Mouse (Mus musculus) hindbrain, embryonic 12.5 days (tissue): Measurements from ENCODE around the gene Cct5. TPM values are rescaled to one million over a fixed set of nuclear protein-coding genes. Genes with fewer than 3 reads are reported as not detected.

Source experiments
- ATAC-seq: fragments of 200-750 bp; cut with Nextera tagmentation; 2 replicates; pipeline ENCODE4 v1.8.0; 2017; ENCODE audit warnings: moderate TSS enrichment; ENCODE audit not compliant: low FRiP score
- H3K27ac ChIP-seq: fragments of 300-500 bp; sonication (generic); 2 replicates; pipeline ENCODE4 v1.5.1; 2016; ENCODE audit warnings: mild to moderate bottlenecking
- H3K27me3 ChIP-seq: fragments of 300-500 bp; sonication (generic); 2 replicates; pipeline ENCODE4 v1.6.1; 2016; ENCODE audit warnings: mild to moderate bottlenecking
- H3K36me3 ChIP-seq: fragments of 300-500 bp; sonication (generic); 2 replicates; pipeline ENCODE4 v1.6.1; 2016; ENCODE audit warnings: mild to moderate bottlenecking
- H3K4me1 ChIP-seq: fragments of 300-500 bp; sonication (generic); 2 replicates; pipeline ENCODE4 v1.6.1; 2016
- H3K4me2 ChIP-seq: fragments of 300-500 bp; sonication (generic); replicated peaks from 2 replicates; pipeline ENCODE4 v1.6.1; 2016; ENCODE audit warnings: mild to moderate bottlenecking
- H3K4me3 ChIP-seq: fragments of 300-500 bp; sonication (generic); 2 replicates; pipeline ENCODE4 v1.5.1; 2016; ENCODE audit warnings: mild to moderate bottlenecking
- H3K9ac ChIP-seq: fragments of 300-500 bp; sonication (generic); 2 replicates; pipeline ENCODE4 v1.6.1; 2016; ENCODE audit warnings: mild to moderate bottlenecking, moderate library complexity
- H3K9me3 ChIP-seq: fragments of 300-500 bp; sonication (generic); replicated peaks from 2 replicates; pipeline ENCODE4 v1.6.1; 2016; ENCODE audit warnings: mild to moderate bottlenecking
- whole genome bisulfite sequencing: fragments of 180-500 bp; shearing (Covaris S2); methylation state at CpG from one replicate; pipeline ENCODE4 v1.1.7; 2016; 5-methylcytosine and 5-hydroxymethylcytosine counted together
- polyA plus RNA-seq: library from polyadenylated mRNA; unstranded; fragments of >200 nt; fragmentation: Nextera tagmentation; extraction: Ambion mirVana; gene quantifications from 2 replicates; pipeline ENCODE4 v1.2.1, GENCODE M21; 2016

The Cct5 gene
- polyA plus RNA-seq = 539 and 546 TPM in 2 replicates

DNA sequence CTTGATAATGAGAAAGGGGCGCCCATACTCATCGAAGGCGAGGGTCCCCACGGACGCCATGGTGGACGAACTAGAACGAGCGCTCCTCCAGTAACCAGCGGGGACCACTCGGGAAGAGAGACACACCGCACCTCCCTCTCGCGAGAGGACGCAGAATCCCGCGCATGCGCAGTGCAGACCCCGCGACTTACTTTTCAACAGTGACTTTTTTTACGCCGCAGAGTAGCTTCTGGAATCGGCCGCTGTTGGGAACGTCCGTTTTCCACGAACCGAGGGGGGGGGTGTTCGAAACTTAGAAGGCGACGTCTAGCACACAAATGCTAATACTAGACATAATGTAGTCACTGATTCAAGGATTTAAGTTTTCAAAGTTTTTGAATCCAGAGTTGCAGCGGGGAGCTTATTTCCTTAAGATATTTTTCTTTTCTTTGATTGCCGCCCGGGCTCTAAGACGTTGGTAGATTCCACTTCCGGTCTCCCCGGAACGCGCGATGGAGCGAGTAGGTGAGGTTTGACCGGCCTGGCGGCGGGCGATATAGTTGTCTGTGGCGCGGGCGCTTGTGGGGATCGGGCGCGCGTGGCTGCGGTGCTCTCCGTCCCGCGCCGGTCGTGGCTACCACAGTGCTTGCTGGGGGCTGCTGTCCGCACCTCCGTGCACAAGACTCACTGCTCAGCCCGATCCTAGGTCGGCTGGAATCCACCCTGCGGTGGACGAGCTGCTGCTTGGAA is at the start of gene Cct5, which contains the start of gene Fam173b:
Gene Cct5 (minus strand): TSS at position 159 of the 729 bp plus-strand sequence.
Gene Fam173b (plus strand): TSS at position 207 of the 729 bp plus-strand sequence.
- H3K27ac ChIP-seq = peak within 1 kb of the TSS; percentile 88
- under 1% methylated on average over 63 of the region's 63 CpGs for WGBS
- ATAC-seq = peak; percentile 93
- H3K4me3 ChIP-seq = peak within 1 kb of the TSS; percentile 89
- no peaks in the 10 kb centered on the region for H3K9me3 ChIP-seq
- H3K9ac ChIP-seq = peak within 1 kb of the TSS; percentile 93
- H3K27me3 ChIP-seq = no peaks in the 10 kb centered on the region
- peak within 1 kb of the TSS; percentile 93 for H3K4me2 ChIP-seq
- peaks cover 26% of the 10 kb centered on the region for H3K4me1 ChIP-seq
- peaks cover 10% of the 10 kb centered on the region; the same call in 1 of the 2 replicates for H3K36me3 ChIP-seq

DNA sequence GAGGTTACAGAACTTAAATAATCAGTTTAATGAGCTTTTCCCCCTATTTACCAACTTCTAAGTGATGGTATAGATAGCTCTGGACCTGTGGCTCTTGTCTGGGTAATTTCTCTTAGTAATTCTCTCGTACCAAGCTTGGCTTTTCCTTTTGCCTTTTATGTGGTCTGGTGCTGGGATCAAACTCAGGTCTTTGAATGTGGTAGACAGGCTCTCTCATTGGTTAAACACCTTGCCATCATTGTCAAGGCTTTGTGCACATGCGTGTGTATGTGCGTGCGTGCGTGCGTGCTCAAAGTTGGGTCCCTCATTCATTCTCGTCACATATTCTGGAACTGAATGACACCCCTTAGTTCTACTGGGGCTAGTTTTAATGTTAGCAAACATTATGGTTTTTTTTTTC is 49.2 kb upstream of the Cct5 start:
- Histone ChIP-seq H3K27ac (no peak overlapping the region), H3K4me1 (no peaks in the 10 kb centered on the region), H3K9me3 (no peaks in the 10 kb centered on the region), H3K4me3 (no peak overlapping the region), H3K27me3 (no peaks in the 10 kb centered on the region), H3K36me3 (no peaks in the 10 kb centered on the region), H3K4me2 (no peak overlapping the region), H3K9ac (no peak overlapping the region)
- no peak for ATAC-seq
- 96% methylated on average over 7 of the region's 7 CpGs for WGBS

DNA sequence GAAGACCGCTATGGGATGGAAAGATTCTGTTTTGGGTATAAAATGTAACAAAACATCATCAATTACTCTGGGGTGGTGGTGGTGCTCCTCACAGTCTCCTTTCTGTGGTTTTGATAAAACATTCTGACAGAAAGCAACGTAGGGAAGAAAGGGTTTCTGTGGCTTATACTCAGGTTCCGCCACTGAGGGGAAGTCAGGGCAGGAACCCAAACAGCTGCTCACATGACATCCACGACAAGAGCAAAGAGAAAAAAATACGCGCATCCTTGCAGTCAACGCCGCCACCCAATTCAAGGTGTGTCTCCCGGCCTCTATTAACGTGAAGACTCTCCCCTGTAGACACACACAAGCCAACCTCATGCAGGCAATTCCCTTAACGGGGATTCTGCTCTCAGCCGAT is 48.1 kb upstream of the Cct5 start:
- Histone ChIP-seq H3K4me1 (no peaks in the 10 kb centered on the region), H3K9ac (no peak overlapping the region)
- 95% methylated on average over 12 of the region's 12 CpGs for WGBS

DNA sequence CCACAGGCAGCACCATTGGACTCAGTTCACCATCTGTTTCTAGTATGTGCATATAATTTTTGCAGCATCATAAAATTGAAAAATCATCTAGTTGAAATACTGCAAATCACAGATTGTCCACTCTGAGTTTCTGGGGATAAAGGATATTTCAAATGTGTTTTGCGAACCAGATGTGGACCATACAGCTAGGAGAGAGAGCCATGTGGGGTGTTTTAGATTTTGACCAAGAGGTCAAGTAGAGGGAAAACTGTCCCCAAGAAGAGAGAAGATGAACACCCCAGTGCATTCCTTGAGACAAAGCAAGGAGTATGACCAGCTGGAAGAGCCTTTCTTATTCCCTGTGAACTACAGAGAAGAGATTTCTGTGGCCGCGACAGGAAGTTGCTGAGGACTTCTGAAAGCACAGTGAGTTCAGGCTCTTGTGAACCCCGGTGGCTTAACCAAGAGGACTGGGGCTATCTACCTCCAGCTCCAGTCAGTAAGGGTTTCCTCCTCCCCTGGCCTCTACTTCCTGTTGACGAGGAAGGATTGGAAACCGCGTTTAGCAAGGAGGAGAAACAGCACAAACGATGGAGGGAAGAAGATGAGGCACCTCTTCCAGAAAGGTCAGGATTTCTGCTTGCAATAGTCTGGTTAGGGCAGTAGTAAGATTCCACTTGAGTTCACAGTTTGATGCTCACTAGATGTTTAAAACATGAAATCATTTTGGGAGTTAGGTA is 46.4 kb upstream of the Cct5 start:
- Histone ChIP-seq H3K4me1 (no peaks in the 10 kb centered on the region), H3K36me3 (no peaks in the 10 kb centered on the region), H3K27ac (no peak overlapping the region), H3K27me3 (no peaks in the 10 kb centered on the region), H3K4me3 (no peak overlapping the region), H3K9ac (no peak overlapping the region), H3K9me3 (no peaks in the 10 kb centered on the region), H3K4me2 (no peak overlapping the region)
- WGBS = 78% methylated on average over 8 of the region's 8 CpGs
- ATAC-seq = no peak

More for the DNA sequence above, 48.1 kb upstream of the Cct5 start:
- H3K36me3 ChIP-seq = no peaks in the 10 kb centered on the region
- H3K4me3 ChIP-seq = no peak overlapping the region
- H3K27me3 ChIP-seq = no peaks in the 10 kb centered on the region
- ATAC-seq = no peak
- H3K9me3 ChIP-seq = no peaks in the 10 kb centered on the region
- no peak overlapping the region for H3K27ac ChIP-seq
- no peak overlapping the region for H3K4me2 ChIP-seq

DNA sequence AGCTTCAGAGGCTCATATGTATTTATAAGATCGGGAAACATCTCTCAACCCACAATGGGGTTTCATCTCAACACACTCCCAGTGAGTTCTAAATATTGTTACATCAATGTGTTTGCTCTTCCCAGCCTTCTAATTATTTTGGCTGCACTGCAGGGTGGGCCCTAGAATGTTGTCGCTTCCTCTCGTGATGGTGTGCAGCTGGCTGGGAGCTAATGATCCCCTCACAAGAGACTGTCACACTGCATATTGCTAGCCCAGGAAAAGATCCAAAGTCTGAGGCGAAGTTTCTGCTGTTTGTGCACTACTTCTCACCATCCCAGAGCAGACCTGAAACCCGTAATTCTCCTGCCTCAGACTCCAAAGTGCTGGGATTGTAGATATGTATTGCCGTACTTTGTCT is 45.6 kb upstream of the Cct5 start:
- H3K9ac ChIP-seq = no peak overlapping the region
- 87% methylated on average over 6 of the region's 6 CpGs for WGBS
- no peak overlapping the region for H3K4me3 ChIP-seq
- ATAC-seq = no peak
- H3K9me3 ChIP-seq = no peaks in the 10 kb centered on the region
- no peaks in the 10 kb centered on the region for H3K27me3 ChIP-seq
- H3K4me2 ChIP-seq = no peak overlapping the region
- no peaks in the 10 kb centered on the region for H3K36me3 ChIP-seq
- H3K4me1 ChIP-seq = no peaks in the 10 kb centered on the region
- no peak overlapping the region for H3K27ac ChIP-seq

DNA sequence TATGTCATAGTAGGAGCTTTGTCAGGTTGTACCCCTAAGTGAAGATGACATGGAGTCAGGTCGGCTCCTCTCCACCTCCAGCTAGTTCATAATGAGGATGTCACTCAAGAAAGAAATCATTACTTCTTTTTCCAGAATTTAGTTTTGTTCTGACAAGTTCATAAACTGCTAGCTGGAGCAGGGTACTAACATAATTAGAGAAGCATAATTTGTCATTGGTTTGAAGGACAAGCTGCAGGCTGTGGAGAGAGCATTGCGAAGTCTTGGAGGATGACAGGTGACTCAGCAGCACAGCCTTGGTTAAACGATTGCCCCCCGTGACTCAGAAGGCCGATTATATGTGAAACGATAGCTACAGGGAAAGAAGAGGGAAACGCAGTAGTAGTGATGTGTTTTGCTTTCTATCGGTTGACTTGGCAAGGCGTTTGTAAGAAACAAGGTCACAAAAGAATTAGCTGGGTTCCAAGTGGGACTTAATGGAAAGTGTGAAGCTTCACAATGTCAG is 34.5 kb upstream of the Cct5 start:
- no peaks in the 10 kb centered on the region for H3K36me3 ChIP-seq
- no peak overlapping the region for H3K27ac ChIP-seq
- no peaks in the 10 kb centered on the region for H3K27me3 ChIP-seq
- 83% methylated on average over 9 of the region's 9 CpGs for WGBS
- H3K9me3 ChIP-seq = no peaks in the 10 kb centered on the region; the same call in 1 of the 2 replicates
- no peak overlapping the region for H3K4me2 ChIP-seq
- no peak overlapping the region for H3K4me3 ChIP-seq
- no peak for ATAC-seq
- H3K4me1 ChIP-seq = peaks cover 5% of the 10 kb centered on the region; the same call in 1 of the 2 replicates
- no peak overlapping the region for H3K9ac ChIP-seq

DNA sequence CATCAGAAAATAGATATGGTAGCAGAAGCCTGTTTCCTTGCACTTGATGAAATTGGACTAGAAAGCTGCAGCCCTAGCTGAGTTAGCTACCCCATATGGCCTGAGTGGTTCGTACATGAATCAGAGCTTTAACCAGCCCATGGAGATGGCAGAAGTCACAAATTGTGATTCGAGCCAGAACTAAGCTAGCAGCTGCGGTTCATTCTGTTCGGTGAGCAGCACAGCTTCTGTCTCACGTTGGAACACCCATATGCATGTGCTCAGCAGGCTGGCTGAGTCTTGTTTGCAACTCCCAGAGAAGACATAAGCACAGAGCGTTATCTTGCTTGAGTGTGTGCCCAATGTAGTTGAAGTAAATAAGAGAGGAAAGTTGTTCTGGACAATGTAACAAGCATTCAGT is 33.0 kb upstream of the Cct5 start:
- Histone ChIP-seq H3K27ac (no peak overlapping the region), H3K9ac (no peak overlapping the region), H3K4me1 (peaks cover 5% of the 10 kb centered on the region; the same call in 1 of the 2 replicates), H3K4me2 (no peak overlapping the region), H3K36me3 (no peaks in the 10 kb centered on the region), H3K4me3 (no peak overlapping the region), H3K9me3 (no peaks in the 10 kb centered on the region; the same call in 1 of the 2 replicates), H3K27me3 (no peaks in the 10 kb centered on the region)
- no peak for ATAC-seq
- 88% methylated on average over 6 of the region's 6 CpGs for WGBS

DNA sequence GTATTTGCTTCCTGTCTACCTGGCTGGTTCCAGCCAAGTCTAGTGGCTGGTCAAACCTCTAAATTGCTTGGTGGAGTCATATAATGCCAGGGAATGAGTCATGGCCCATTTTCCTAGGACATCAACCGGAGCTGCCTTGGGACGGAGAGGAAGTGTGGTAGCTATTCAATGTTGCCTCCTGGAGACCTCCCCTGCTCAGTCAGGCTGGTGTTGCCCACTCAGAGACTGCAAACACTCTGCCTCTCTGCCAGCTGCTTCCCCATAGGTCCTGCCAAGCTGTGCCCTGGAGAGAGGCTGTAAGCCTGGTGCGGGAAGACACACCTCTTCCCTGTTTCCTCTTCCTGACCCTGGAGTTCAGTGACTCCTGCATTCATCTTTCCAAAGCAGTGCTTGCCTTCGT is 30.9 kb upstream of the Cct5 start:
- no peaks in the 10 kb centered on the region for H3K9me3 ChIP-seq
- peaks cover 11% of the 10 kb centered on the region for H3K4me1 ChIP-seq
- 96% methylated on average over 4 of the region's 4 CpGs for WGBS
- no peaks in the 10 kb centered on the region for H3K36me3 ChIP-seq
- H3K9ac ChIP-seq = no peak overlapping the region
- no peak overlapping the region for H3K27ac ChIP-seq
- no peak for ATAC-seq
- no peaks in the 10 kb centered on the region for H3K27me3 ChIP-seq
- H3K4me2 ChIP-seq = no peak overlapping the region
- H3K4me3 ChIP-seq = no peak overlapping the region

DNA sequence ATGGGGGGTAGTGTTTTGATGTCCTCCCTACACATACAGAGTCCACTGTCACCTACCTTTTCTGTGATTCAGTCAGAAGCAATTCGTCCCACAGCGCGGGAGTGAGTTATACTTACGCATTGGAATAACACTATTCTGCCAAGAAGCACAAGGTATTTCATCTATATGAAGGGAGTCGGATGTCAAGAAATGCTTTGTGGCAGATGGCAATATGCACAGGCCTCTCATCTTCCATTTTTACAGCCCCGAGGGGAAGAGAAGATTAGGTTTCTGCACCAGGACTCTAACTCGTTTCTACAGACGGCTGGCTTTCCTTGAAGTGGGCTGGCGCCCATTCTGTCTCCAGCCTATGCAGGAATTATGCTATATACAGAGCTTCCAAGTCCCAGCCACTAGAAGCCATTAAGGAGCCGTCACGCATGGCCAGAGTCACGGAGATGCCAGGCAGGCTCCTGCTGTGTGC is 29.8 kb upstream of the Cct5 start:
- 68% methylated on average over 12 of the region's 12 CpGs for WGBS
- Histone ChIP-seq H3K4me3 (no peak overlapping the region), H3K4me2 (no peak overlapping the region), H3K4me1 (peaks cover 11% of the 10 kb centered on the region), H3K9ac (no peak overlapping the region), H3K27ac (0 out of 2 replicates have a peak overlapping the region, but pooled peaks have one; percentile 40), H3K27me3 (no peaks in the 10 kb centered on the region), H3K36me3 (no peaks in the 10 kb centered on the region), H3K9me3 (no peaks in the 10 kb centered on the region)
- ATAC-seq = 0 out of 2 replicates have a peak, but pooled peaks have one; percentile 42

DNA sequence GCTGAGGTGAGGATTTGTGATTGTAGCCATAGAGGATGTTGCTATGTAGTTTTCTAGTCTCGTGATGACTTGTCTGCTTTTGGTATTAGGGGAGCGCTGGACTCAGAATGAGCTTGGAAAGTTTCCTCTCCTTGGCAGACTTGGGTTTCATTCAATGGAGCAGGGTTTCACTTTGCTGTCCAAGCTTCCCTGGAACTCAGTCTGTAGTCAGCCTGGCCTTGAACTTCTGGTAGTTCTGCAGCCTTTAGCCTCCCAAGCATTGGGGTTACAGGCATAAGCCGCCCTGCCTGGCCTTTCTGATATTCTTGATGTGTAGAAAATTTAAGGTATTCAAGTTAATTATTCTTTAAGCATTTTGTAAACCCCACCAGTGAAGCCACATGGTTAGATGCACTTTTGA is 28.0 kb upstream of the Cct5 start:
- H3K36me3 ChIP-seq = no peaks in the 10 kb centered on the region
- H3K4me3 ChIP-seq = no peak overlapping the region
- ATAC-seq = no peak
- H3K4me1 ChIP-seq = peaks cover 11% of the 10 kb centered on the region
- no peak overlapping the region for H3K9ac ChIP-seq
- WGBS = 95% methylated on average over 3 of the region's 3 CpGs
- no peak overlapping the region for H3K4me2 ChIP-seq
- H3K27ac ChIP-seq = no peak overlapping the region
- no peaks in the 10 kb centered on the region for H3K27me3 ChIP-seq
- H3K9me3 ChIP-seq = no peaks in the 10 kb centered on the region

DNA sequence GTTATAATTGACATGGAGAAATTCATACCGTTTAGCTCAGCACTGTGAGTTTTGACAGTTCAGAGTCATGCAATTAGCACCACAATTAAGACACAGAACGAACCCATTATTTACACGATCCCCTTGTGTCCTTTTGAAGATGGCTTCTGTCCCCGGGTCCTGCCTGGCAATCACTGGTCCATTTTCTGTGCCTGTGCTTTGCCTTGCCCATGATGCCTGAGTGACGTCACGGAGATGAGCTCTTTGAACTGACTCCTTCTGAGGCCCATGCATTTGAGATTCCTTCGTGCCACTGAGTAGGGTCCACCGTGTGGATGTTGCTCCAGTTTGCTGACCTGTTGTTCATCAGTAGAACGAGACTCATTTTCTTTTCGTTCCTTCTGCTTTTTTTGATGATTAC is 26.6 kb upstream of the Cct5 start:
- no peak overlapping the region for H3K4me2 ChIP-seq
- no peaks in the 10 kb centered on the region for H3K27me3 ChIP-seq
- peaks cover 11% of the 10 kb centered on the region for H3K4me1 ChIP-seq
- H3K27ac ChIP-seq = peak overlapping the region; percentile 35; the same call in 1 of the 2 replicates
- no peak overlapping the region for H3K9ac ChIP-seq
- H3K4me3 ChIP-seq = no peak overlapping the region
- ATAC-seq = no peak
- peaks cover 3% of the 10 kb centered on the region; the same call in 1 of the 2 replicates for H3K9me3 ChIP-seq
- 0 out of 2 replicates have a peak, but pooled peaks cover 6% of the 10 kb centered on the region for H3K36me3 ChIP-seq
- WGBS = 68% methylated on average over 10 of the region's 10 CpGs
